Mouse (Mus musculus) embryonic facial prominence, embryonic 12.5 days (tissue): ENCODE measurements around the gene Usp3. TPM values are rescaled to one million over a fixed set of nuclear protein-coding genes. Genes with fewer than 3 reads are reported as not detected.

Source experiments
- ATAC-seq: fragments of 200-750 bp; cut with Nextera tagmentation; 2 replicates; pipeline ENCODE4 v1.8.0; 2017; ENCODE audit not compliant: insufficient number of reproducible peaks, insufficient read depth, low FRiP score, low TSS enrichment
- H3K27ac ChIP-seq: fragments of 300-500 bp; sonication (generic); 2 replicates; pipeline ENCODE4 v1.5.1; 2016; ENCODE audit warnings: mild to moderate bottlenecking
- H3K27me3 ChIP-seq: fragments of 300-500 bp; sonication (generic); 2 replicates; pipeline ENCODE4 v1.6.1; 2016; ENCODE audit warnings: mild to moderate bottlenecking, moderate library complexity
- H3K36me3 ChIP-seq: fragments of 300-500 bp; sonication (generic); 2 replicates; pipeline ENCODE4 v1.6.1; 2016; ENCODE audit warnings: mild to moderate bottlenecking
- H3K4me1 ChIP-seq: fragments of 300-500 bp; sonication (generic); 2 replicates; pipeline ENCODE4 v1.6.1; 2016
- H3K4me2 ChIP-seq: fragments of 300-500 bp; sonication (generic); replicated peaks from 2 replicates; pipeline ENCODE4 v1.6.1; 2016; ENCODE audit warnings: mild to moderate bottlenecking, moderate library complexity
- H3K4me3 ChIP-seq: fragments of 300-500 bp; sonication (generic); 2 replicates; pipeline ENCODE4 v1.5.1; 2016; ENCODE audit warnings: mild to moderate bottlenecking
- H3K9ac ChIP-seq: fragments of 300-500 bp; sonication (generic); 2 replicates; pipeline ENCODE4 v1.6.1; 2016; ENCODE audit warnings: mild to moderate bottlenecking, moderate library complexity
- H3K9me3 ChIP-seq: fragments of 300-500 bp; sonication (generic); 2 replicates; pipeline ENCODE4 v1.6.1; 2016; ENCODE audit warnings: mild to moderate bottlenecking, moderate library complexity
- WGBS: fragments of 180-500 bp; shearing (Covaris S2); methylation state at CpG from one replicate; pipeline ENCODE4 v1.1.7; 2016; 5-methylcytosine and 5-hydroxymethylcytosine counted together
- polyA plus RNA-seq: library from polyadenylated mRNA; unstranded; fragments of >200 nt; fragmentation: Nextera tagmentation; extraction: Ambion mirVana; gene quantifications from 2 replicates; pipeline ENCODE4 v1.2.1, GENCODE M21; 2016

The Usp3 gene
- polyA plus RNA-seq, 1 experiment from 2014 or later: 84.3 TPM

GRCm38 (mm10) chr9:66586533-66586932, 6.4 kb downstream of the Usp3 start:
- Histone ChIP-seq H3K4me1 (peaks cover 38% of the 10 kb centered on the region), H3K4me2 (no peak overlapping the region), H3K27me3 (no peaks in the 10 kb centered on the region), H3K27ac (no peak overlapping the region), H3K9ac (no peak overlapping the region), H3K9me3 (no peaks in the 10 kb centered on the region), H3K36me3 (no peaks in the 10 kb centered on the region), H3K4me3 (no peak overlapping the region)
- ATAC-seq: no peak
- WGBS: 49% methylated on average over 1 of the region's 1 CpGs

DNA sequence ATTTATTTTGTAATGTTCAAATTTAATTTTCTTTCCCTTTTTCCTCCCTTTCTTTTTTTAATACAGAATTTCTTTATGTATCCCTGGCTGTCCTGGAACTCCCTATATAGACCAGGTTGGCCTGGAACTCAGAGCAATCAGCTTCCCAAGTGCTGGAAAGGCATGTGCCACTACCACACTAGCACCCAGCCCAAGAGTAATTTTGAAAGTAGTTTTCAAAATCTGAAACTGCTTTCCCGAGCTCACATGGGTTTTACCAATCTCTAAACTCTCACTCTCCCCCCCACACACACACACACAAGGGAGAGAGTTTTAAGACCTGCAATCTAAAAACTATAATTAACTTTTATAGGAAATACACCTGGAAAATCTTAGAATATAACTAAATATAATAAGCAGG, 7.8 kb downstream of the Usp3 start:
- Histone ChIP-seq H3K27ac (no peak overlapping the region), H3K9ac (no peak overlapping the region), H3K4me3 (no peak overlapping the region), H3K9me3 (no peaks in the 10 kb centered on the region), H3K4me1 (peaks cover 27% of the 10 kb centered on the region), H3K4me2 (no peak overlapping the region), H3K27me3 (no peaks in the 10 kb centered on the region), H3K36me3 (no peaks in the 10 kb centered on the region)
- WGBS: 69% methylated on average over 1 of the region's 1 CpGs
- no peak for ATAC-seq

- Histone ChIP-seq H3K9ac (no peak overlapping the region), H3K4me1 (peaks cover 21% of the 10 kb centered on the region; the same call in 1 of the 2 replicates), H3K4me3 (no peak overlapping the region), H3K4me2 (no peak overlapping the region), H3K27ac (no peak overlapping the region), H3K36me3 (no peaks in the 10 kb centered on the region), H3K27me3 (no peaks in the 10 kb centered on the region), H3K9me3 (no peaks in the 10 kb centered on the region)
- no peak for ATAC-seq
Observed at GRCm38 (mm10) chr9:66584176-66584575, 8.8 kb downstream of the Usp3 start.

GRCm38 (mm10) chr9:66583244-66583643, 9.7 kb downstream of the Usp3 start:
- Histone ChIP-seq H3K4me2 (no peak overlapping the region), H3K9me3 (no peaks in the 10 kb centered on the region), H3K27ac (no peak overlapping the region), H3K27me3 (no peaks in the 10 kb centered on the region), H3K9ac (no peak overlapping the region), H3K4me1 (peaks cover 12% of the 10 kb centered on the region; the same call in 1 of the 2 replicates), H3K4me3 (no peak overlapping the region), H3K36me3 (no peaks in the 10 kb centered on the region)
- ATAC-seq: no peak
- 92% methylated on average over 1 of the region's 1 CpGs for WGBS

GRCm38 (mm10) chr9:66581694-66582093, 11.2 kb downstream of the Usp3 start:
- no peak for ATAC-seq
- H3K27me3 ChIP-seq: no peaks in the 10 kb centered on the region
- H3K9ac ChIP-seq: no peak overlapping the region
- no peaks in the 10 kb centered on the region for H3K9me3 ChIP-seq
- no peak overlapping the region for H3K4me2 ChIP-seq
- no peaks in the 10 kb centered on the region for H3K36me3 ChIP-seq
- 89% methylated on average over 3 of the region's 3 CpGs for WGBS
- H3K4me1 ChIP-seq: peaks cover 4% of the 10 kb centered on the region; the same call in 1 of the 2 replicates
- H3K27ac ChIP-seq: no peak overlapping the region
- H3K4me3 ChIP-seq: no peak overlapping the region

DNA sequence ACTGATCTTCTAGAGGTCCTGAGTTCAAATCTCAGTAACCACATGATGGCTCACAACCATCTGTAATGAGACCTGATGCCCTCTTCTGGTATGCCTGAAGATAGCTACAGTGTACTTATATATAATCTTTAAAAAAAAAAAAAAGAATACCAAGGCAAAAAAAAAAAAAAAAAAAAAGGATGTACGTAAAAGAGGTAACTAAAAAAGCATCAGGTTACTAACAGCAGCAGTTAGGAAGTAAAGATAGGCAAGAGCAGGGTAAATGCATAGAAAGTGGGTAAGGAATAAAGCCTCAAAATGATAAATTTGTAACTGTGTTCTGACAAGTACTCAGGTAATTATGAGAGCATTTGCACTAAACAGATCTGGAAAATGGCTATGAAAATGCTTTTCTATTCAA, 12.2 kb downstream of the Usp3 start:
- Histone ChIP-seq H3K27me3 (no peaks in the 10 kb centered on the region), H3K27ac (no peak overlapping the region), H3K4me3 (no peak overlapping the region), H3K9me3 (no peaks in the 10 kb centered on the region), H3K36me3 (no peaks in the 10 kb centered on the region), H3K9ac (no peak overlapping the region), H3K4me1 (no peaks in the 10 kb centered on the region), H3K4me2 (no peak overlapping the region)
- WGBS: 55% methylated on average over 1 of the region's 1 CpGs
- ATAC-seq: no peak

DNA sequence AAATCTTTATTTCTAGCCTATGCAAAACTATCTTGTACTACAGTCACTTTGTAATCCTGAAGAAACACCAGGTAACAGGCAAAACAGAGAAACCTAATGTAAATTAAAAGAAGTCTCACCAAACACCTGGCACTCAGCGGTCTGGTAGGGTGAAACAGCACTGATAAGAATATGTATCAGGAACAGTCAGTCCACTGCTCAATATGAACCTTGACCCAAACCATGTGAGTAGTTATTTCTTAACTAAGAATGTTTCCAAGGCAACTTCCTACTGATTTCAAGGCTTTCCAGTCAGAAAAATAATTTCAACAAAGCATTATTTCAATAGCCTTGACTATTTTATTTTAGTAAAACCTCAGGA, 17.1 kb downstream of the Usp3 start:
- H3K36me3 ChIP-seq: no peaks in the 10 kb centered on the region
- H3K27ac ChIP-seq: no peak overlapping the region
- no peak overlapping the region for H3K4me2 ChIP-seq
- no peaks in the 10 kb centered on the region for H3K27me3 ChIP-seq
- no peak for ATAC-seq
- no peak overlapping the region for H3K4me3 ChIP-seq
- 89% methylated on average over 1 of the region's 1 CpGs for WGBS
- no peaks in the 10 kb centered on the region for H3K4me1 ChIP-seq
- no peak overlapping the region for H3K9ac ChIP-seq
- no peaks in the 10 kb centered on the region for H3K9me3 ChIP-seq

GRCm38 (mm10) chr9:66575041-66575877, 17.7 kb downstream of the Usp3 start:
- Histone ChIP-seq H3K36me3 (no peaks in the 10 kb centered on the region), H3K27me3 (no peaks in the 10 kb centered on the region), H3K4me1 (no peaks in the 10 kb centered on the region), H3K9me3 (no peaks in the 10 kb centered on the region), H3K9ac (no peak overlapping the region), H3K27ac (no peak overlapping the region), H3K4me2 (no peak overlapping the region), H3K4me3 (no peak overlapping the region)
- 63% methylated on average over 1 of the region's 1 CpGs for WGBS
- no peak for ATAC-seq

GRCm38 (mm10) chr9:66571986-66572700, 20.8 kb downstream of the Usp3 start:
- Histone ChIP-seq H3K9me3 (no peaks in the 10 kb centered on the region), H3K27me3 (no peaks in the 10 kb centered on the region), H3K4me2 (no peak overlapping the region), H3K36me3 (no peaks in the 10 kb centered on the region), H3K9ac (no peak overlapping the region), H3K4me3 (no peak overlapping the region), H3K27ac (no peak overlapping the region), H3K4me1 (no peaks in the 10 kb centered on the region)
- no peak for ATAC-seq
- WGBS: 81% methylated on average over 4 of the region's 4 CpGs

GRCm38 (mm10) chr9:66562215-66562614, 30.7 kb downstream of the Usp3 start:
- ATAC-seq: no peak
- Histone ChIP-seq H3K9me3 (no peaks in the 10 kb centered on the region), H3K4me3 (no peak overlapping the region), H3K36me3 (no peaks in the 10 kb centered on the region), H3K9ac (no peak overlapping the region), H3K27ac (no peak overlapping the region), H3K4me1 (peaks cover 10% of the 10 kb centered on the region), H3K27me3 (no peaks in the 10 kb centered on the region), H3K4me2 (no peak overlapping the region)
- 84% methylated on average over 1 of the region's 1 CpGs for WGBS

- no peak overlapping the region for H3K4me2 ChIP-seq
- no peaks in the 10 kb centered on the region for H3K36me3 ChIP-seq
- H3K4me3 ChIP-seq: no peak overlapping the region
- H3K9me3 ChIP-seq: no peaks in the 10 kb centered on the region
- WGBS: 86% methylated on average over 2 of the region's 2 CpGs
- no peak for ATAC-seq
- peaks cover 10% of the 10 kb centered on the region for H3K4me1 ChIP-seq
- H3K9ac ChIP-seq: no peak overlapping the region
- H3K27me3 ChIP-seq: no peaks in the 10 kb centered on the region
- no peak overlapping the region for H3K27ac ChIP-seq
Observed at GRCm38 (mm10) chr9:66561496-66561895, 31.4 kb downstream of the Usp3 start.

DNA sequence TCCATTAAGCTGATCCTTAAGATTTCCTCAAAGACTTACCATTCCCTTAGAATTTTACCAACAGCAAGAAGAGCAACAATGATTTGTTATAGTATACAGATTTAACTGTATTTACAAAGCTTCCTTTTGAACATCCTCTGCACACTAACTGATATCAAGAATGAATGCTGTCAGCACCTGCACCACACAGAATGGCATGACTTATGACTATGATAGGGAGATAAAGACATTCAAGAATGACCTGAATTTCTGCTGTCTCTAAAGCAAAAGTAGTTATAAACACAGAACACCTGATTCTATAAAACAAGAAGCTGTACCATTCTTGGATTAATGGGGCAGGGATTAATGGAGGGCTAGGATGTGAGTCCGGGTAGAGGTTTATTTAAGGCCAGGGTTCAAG, 32.2 kb downstream of the Usp3 start:
- H3K27ac ChIP-seq: no peak overlapping the region
- no peaks in the 10 kb centered on the region for H3K27me3 ChIP-seq
- WGBS: 76% methylated on average over 1 of the region's 1 CpGs
- H3K4me1 ChIP-seq: peaks cover 10% of the 10 kb centered on the region
- no peaks in the 10 kb centered on the region for H3K36me3 ChIP-seq
- no peak overlapping the region for H3K9ac ChIP-seq
- H3K4me2 ChIP-seq: no peak overlapping the region
- ATAC-seq: no peak
- no peak overlapping the region for H3K4me3 ChIP-seq
- no peaks in the 10 kb centered on the region for H3K9me3 ChIP-seq
